Mouse (Mus musculus): ENCODE data around the gene Pspc1.

Gene Pspc1

DNA sequence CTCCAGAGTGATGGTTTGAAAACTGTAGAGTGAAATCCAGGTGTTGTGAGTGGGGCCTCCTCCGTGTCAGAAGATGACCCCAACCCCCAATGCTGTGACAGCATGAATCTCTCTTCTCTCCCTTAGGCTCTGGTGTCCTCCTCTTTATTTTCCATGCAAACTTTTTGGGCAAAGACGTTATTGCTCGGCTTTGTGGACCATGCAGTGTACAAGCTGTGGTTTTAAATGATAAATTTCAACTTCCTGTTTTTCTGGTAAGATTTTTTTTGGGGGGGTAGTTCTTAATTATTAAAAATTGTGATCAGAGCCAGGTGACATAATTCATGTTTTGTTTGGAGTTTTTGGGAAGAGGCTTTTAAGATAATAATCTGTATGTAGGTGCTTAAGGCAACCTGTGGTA is 82.6 kb downstream of the Pspc1 start:
- no peak for DNase-seq

DNA sequence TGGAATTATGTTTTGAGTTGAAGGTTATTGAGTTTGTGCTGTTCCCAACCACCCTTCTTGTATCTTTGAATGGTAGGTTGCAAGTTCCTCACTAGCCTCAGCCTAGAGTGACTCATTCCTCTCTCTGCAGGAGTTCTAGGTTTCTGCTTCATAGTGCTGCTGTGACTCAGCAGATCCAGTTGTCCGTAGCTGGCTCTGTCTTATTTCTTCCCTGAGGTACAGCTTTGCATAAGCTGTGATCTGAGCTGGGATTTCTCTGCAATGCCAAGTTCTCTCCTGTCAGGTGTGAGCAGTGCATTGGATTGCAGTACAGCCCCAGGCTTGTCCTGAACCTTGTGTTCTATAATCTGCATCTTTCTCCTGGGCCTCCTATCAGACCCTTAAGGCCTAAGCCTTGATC is 88.3 kb downstream of the Pspc1 start:
- DNase-seq: no peak

DNA sequence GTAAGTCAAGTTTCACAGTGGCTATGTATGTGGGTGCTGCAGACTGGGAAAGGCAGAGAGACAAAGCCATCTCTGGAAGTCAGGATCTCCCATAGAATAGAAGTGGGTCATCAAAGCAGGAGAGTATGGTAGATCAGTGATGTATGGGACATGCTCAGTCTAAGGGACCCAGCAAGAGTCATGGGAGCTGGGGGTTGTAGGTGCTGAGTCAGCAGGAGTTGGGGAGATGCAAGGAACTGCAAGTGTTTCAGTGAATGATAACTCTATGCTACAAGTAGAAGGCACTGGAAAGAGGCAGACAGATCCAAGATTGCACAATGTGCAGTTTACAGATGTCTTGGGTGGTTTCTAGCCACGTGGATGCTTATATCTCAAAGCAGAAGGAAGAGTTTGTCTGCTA is 89.0 kb downstream of the Pspc1 start:
- no peak for DNase-seq

DNA sequence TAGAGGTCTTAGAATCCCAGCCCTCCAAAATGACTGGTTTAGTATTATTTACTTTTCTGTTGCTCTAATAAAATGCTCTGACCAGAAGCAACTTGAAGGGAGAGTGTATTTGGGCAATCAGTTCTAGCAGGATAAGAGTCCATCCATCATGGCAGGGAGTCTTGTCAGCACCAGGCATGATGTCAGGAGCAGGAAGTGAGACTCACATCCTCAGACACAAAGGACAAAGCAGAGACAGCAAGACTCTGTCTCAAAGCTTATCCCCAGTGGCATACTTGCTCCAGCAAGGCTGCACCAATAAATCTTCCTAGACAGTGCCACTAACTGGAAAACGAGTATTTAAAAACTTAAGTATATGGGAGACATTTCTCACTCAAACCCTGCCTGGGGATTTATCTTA is 92.7 kb downstream of the Pspc1 start:
- DNase-seq: peak in 1 of 2 experiments; percentile 41

Data from kidney, postnatal 25 days (tissue).